Mouse (Mus musculus) NIH3T3 (cell line): ENCODE results near the gene Magi2.
"Not testable (repeated sequence)": the region's sequence is repeated elsewhere in the genome, so short reads cannot be mapped to it uniquely, and the experiment has no call there.

Experiments
- DNase-seq: peaks from one replicate; pipeline ENCODE4 v3.0.0-alpha.2; 2012; ENCODE audit warnings: low read depth

Magi2 gene

GRCm38 (mm10) chr5:19462541-19462940, 235.7 kb downstream of the Magi2 start:
- no peak for DNase-seq

GRCm38 (mm10) chr5:19465383-19465782, 238.5 kb downstream of the Magi2 start:
- peak; percentile 6 for DNase-seq

- no peak for DNase-seq
Observed at GRCm38 (mm10) chr5:19472851-19473439, 246.1 kb downstream of the Magi2 start.

GRCm38 (mm10) chr5:19482981-19483380, 256.1 kb downstream of the Magi2 start:
- DNase-seq: no peak

GRCm38 (mm10) chr5:19487947-19488346, 261.1 kb downstream of the Magi2 start:
- DNase-seq: no peak

GRCm38 (mm10) chr5:19501005-19501404, 274.2 kb downstream of the Magi2 start:
- no peak for DNase-seq

GRCm38 (mm10) chr5:19522168-19522567, 295.3 kb downstream of the Magi2 start:
- DNase-seq: peak; percentile 42

GRCm38 (mm10) chr5:19539348-19539747, 312.5 kb downstream of the Magi2 start:
- DNase-seq: no peak

- DNase-seq: no peak
Observed at GRCm38 (mm10) chr5:19546424-19546823, 319.6 kb downstream of the Magi2 start.

- no peak for DNase-seq
Observed at GRCm38 (mm10) chr5:19546900-19547299, 320.1 kb downstream of the Magi2 start.

- no peak for DNase-seq
Observed at GRCm38 (mm10) chr5:19553510-19553909, 326.7 kb downstream of the Magi2 start.

- DNase-seq: no peak
Observed at GRCm38 (mm10) chr5:19565636-19566035, 338.8 kb downstream of the Magi2 start.

- not testable (repeated sequence) for DNase-seq
Observed at GRCm38 (mm10) chr5:19566136-19566535, 339.3 kb downstream of the Magi2 start.

GRCm38 (mm10) chr5:19607700-19608099, 380.9 kb downstream of the Magi2 start:
- no peak for DNase-seq

GRCm38 (mm10) chr5:19611788-19612187, 385.0 kb downstream of the Magi2 start:
- no peak for DNase-seq

GRCm38 (mm10) chr5:19621678-19622077, 394.8 kb downstream of the Magi2 start:
- DNase-seq: no peak

- no peak for DNase-seq
Observed at GRCm38 (mm10) chr5:19633976-19634375, 407.1 kb downstream of the Magi2 start.

GRCm38 (mm10) chr5:19637789-19638188, 411.0 kb downstream of the Magi2 start:
- no peak for DNase-seq

- no peak for DNase-seq
Observed at GRCm38 (mm10) chr5:19655986-19656385, 429.1 kb downstream of the Magi2 start.

- no peak for DNase-seq
Observed at GRCm38 (mm10) chr5:19666416-19666815, 439.6 kb downstream of the Magi2 start.

GRCm38 (mm10) chr5:19717296-19717695, 490.5 kb downstream of the Magi2 start:
- DNase-seq: no peak

- DNase-seq: no peak
Observed at GRCm38 (mm10) chr5:19726277-19726676, 499.4 kb downstream of the Magi2 start.

- DNase-seq: no peak
Observed at GRCm38 (mm10) chr5:19745376-19745775, 518.5 kb downstream of the Magi2 start.

GRCm38 (mm10) chr5:19745916-19746315, 519.1 kb downstream of the Magi2 start:
- no peak for DNase-seq
